Mouse (Mus musculus): Measurements from ENCODE around the gene Phex.

Phex gene

GRCm38 (mm10) chrX:157308171-157308570 lies 106.9 kb downstream of the Phex start:
- no peak for DNase-seq (ENCODE audit: low read depth in 1 of 2, low spot score in 2 of 2)

- DNase-seq (ENCODE audit: low read depth in 1 of 2, low spot score in 2 of 2): no peak
These were observed 107.7 kb downstream of the Phex start for GRCm38 (mm10) chrX:157307411-157307810.

- DNase-seq (ENCODE audit: low read depth in 1 of 2, low spot score in 2 of 2): no peak
These were observed 108.2 kb downstream of the Phex start for GRCm38 (mm10) chrX:157306796-157307405.

- no peak for DNase-seq (ENCODE audit: low read depth in 1 of 2, low spot score in 2 of 2)
These were observed 109.3 kb downstream of the Phex start for GRCm38 (mm10) chrX:157305852-157306232.

GRCm38 (mm10) chrX:157305193-157305851 lies 109.8 kb downstream of the Phex start:
- DNase-seq (ENCODE audit: low read depth in 1 of 2, low spot score in 2 of 2): no peak

GRCm38 (mm10) chrX:157292411-157292810 lies 122.7 kb downstream of the Phex start:
- DNase-seq (ENCODE audit: low read depth in 1 of 2, low spot score in 2 of 2): no peak

- no peak for DNase-seq (ENCODE audit: low read depth in 1 of 2, low spot score in 2 of 2)
These were observed 138.5 kb downstream of the Phex start for GRCm38 (mm10) chrX:157276581-157276980.

- DNase-seq (ENCODE audit: low read depth in 1 of 2, low spot score in 2 of 2): no peak
These were observed 141.8 kb downstream of the Phex start for GRCm38 (mm10) chrX:157273291-157273690.

- DNase-seq (ENCODE audit: low read depth in 1 of 2, low spot score in 2 of 2): no peak
These were observed 143.5 kb downstream of the Phex start for GRCm38 (mm10) chrX:157271609-157272008.

GRCm38 (mm10) chrX:157269726-157270305 lies 145.3 kb downstream of the Phex start:
- DNase-seq (ENCODE audit: low read depth in 1 of 2, low spot score in 2 of 2): no peak

- no peak for DNase-seq (ENCODE audit: low read depth in 1 of 2, low spot score in 2 of 2)
These were observed 147.0 kb downstream of the Phex start for GRCm38 (mm10) chrX:157268141-157268540.

GRCm38 (mm10) chrX:157202736-157203135 lies 212.4 kb downstream of the Phex start:
- no peak for DNase-seq (ENCODE audit: low read depth in 1 of 2, low spot score in 2 of 2)

- DNase-seq (ENCODE audit: low read depth in 1 of 2, low spot score in 2 of 2): no peak
These were observed 230.9 kb downstream of the Phex start for GRCm38 (mm10) chrX:157184167-157184566.

- no peak for DNase-seq (ENCODE audit: low read depth in 1 of 2, low spot score in 2 of 2)
These were observed 234.3 kb downstream of the Phex start for GRCm38 (mm10) chrX:157180845-157181244.

GRCm38 (mm10) chrX:157164142-157164541 lies 251.0 kb downstream of the Phex start:
- DNase-seq (ENCODE audit: low read depth in 1 of 2, low spot score in 2 of 2): no peak

GRCm38 (mm10) chrX:157163394-157163793 lies 251.7 kb downstream of the Phex start:
- no peak for DNase-seq (ENCODE audit: low read depth in 1 of 2, low spot score in 2 of 2)

- no peak for DNase-seq (ENCODE audit: low read depth in 1 of 2, low spot score in 2 of 2)
These were observed 270.4 kb downstream of the Phex start for GRCm38 (mm10) chrX:157144675-157145074.

- no peak for DNase-seq (ENCODE audit: low read depth in 1 of 2, low spot score in 2 of 2)
These were observed 275.5 kb downstream of the Phex start for GRCm38 (mm10) chrX:157139601-157140000.
